Mouse (Mus musculus) lung, postnatal 0 days (tissue): Measurements from ENCODE around the gene Arf1. TPM values are rescaled to one million over a fixed set of nuclear protein-coding genes. Genes with fewer than 3 reads are reported as not detected.

Source experiments
- ATAC-seq: fragments of 200-750 bp; cut with Nextera tagmentation; 2 replicates; pipeline ENCODE4 v1.8.0; 2017; ENCODE audit warnings: moderate library complexity
- DNase-seq: peaks from one replicate; pipeline ENCODE4 v3.0.0-alpha.2; 2016; ENCODE audit warnings: low spot score
- H3K27ac ChIP-seq: fragments of 300-500 bp; sonication (generic); 2 replicates; pipeline ENCODE4 v1.5.1; 2014; ENCODE audit warnings: antibody characterized with exemption, mild to moderate bottlenecking, low read length, mixed read lengths
- H3K27me3 ChIP-seq: fragments of 300-500 bp; sonication (generic); replicated peaks from 2 replicates; pipeline ENCODE4 v1.6.1; 2014; ENCODE audit warnings: low read length, mixed read lengths; ENCODE audit not compliant: insufficient read depth
- H3K36me3 ChIP-seq: fragments of 300-500 bp; sonication (generic); 2 replicates; pipeline ENCODE4 v1.6.1; 2014; ENCODE audit warnings: low read length, mixed read lengths; ENCODE audit not compliant: insufficient read depth
- H3K4me1 ChIP-seq: fragments of 300-500 bp; sonication (generic); 2 replicates; pipeline ENCODE4 v1.6.1; 2014; ENCODE audit warnings: antibody characterized with exemption, low read depth, low read length, mixed read lengths; ENCODE audit not compliant: insufficient read depth
- H3K4me2 ChIP-seq: fragments of 300-500 bp; sonication (generic); replicated peaks from 2 replicates; pipeline ENCODE4 v1.6.1; 2014; ENCODE audit warnings: low read depth, mild to moderate bottlenecking, low read length, moderate library complexity, mixed read lengths
- H3K4me3 ChIP-seq: fragments of 300-500 bp; sonication (generic); 2 replicates; pipeline ENCODE4 v1.5.1; 2014; ENCODE audit warnings: low read depth, low read length
- H3K9ac ChIP-seq: fragments of 300-500 bp; sonication (generic); replicated peaks from 2 replicates; pipeline ENCODE4 v1.6.1; 2014; ENCODE audit warnings: low read depth, mild to moderate bottlenecking
- H3K9me3 ChIP-seq: fragments of 300-500 bp; sonication (generic); 2 replicates; pipeline ENCODE4 v1.6.1; 2016; ENCODE audit warnings: low read length, mixed read lengths
- CTCF ChIP-seq: IDR thresholded peaks from 2 replicates; pipeline ENCODE4 v1.5.1; 2016; ENCODE audit warnings: antibody characterized with exemption, mild to moderate bottlenecking
- EP300 ChIP-seq: IDR thresholded peaks from 2 replicates; pipeline ENCODE4 v1.6.1; 2016; ENCODE audit warnings: antibody characterized with exemption, mild to moderate bottlenecking, control low read depth
- WGBS: fragments of 180-500 bp; shearing (Covaris S2); extraction: QIAGEN DNeasy Blood & Tissue Kit; methylation state at CpG from one replicate; pipeline ENCODE4 v1.1.7; 2014; 5-methylcytosine and 5-hydroxymethylcytosine counted together
- polyA plus RNA-seq: library from polyadenylated mRNA; unstranded; fragments of >200 nt; fragmentation: Nextera tagmentation; extraction: Ambion mirVana; gene quantifications from 2 replicates; pipeline ENCODE4 v1.2.1, GENCODE M21; 2015

Gene Arf1
- polyA plus RNA-seq, 1 experiment from 2014 or later, result 647 TPM

DNA sequence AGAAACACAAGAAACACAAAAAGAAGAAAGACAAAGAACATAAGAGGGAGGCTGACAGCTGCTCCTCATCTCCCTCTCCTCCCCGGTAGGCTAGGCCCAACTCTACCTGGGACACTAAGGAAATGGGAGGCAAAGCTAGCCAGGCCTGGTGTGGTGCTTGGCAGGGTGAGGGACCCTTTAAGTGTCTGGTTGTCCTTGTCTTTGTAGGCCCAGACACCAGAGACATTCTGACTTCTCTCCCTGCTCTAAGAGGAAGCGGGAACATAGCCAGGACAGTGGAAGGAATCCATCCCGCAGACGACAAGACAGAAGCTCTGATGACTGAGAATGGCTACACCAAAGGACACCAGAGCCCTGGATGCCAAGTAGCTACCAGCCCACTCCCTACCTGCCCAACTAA, 18.1 kb downstream of the Arf1 start:
- no peak overlapping the region for H3K9ac ChIP-seq
- no peak overlapping the region for H3K4me3 ChIP-seq
- H3K27me3 ChIP-seq, result no peaks in the 10 kb centered on the region
- no peak overlapping the region for H3K27ac ChIP-seq
- WGBS, result 71% methylated on average over 4 of the region's 4 CpGs
- DNase-seq (no peak), ATAC-seq (no peak)
- H3K36me3 ChIP-seq, result peaks cover 24% of the 10 kb centered on the region; the same call in 1 of the 2 replicates
- H3K4me1 ChIP-seq, result peaks cover 5% of the 10 kb centered on the region; the same call in 1 of the 2 replicates
- no peak for TF ChIP-seq EP300
- no peak for TF ChIP-seq CTCF
- no peaks in the 10 kb centered on the region for H3K9me3 ChIP-seq
- no peak overlapping the region for H3K4me2 ChIP-seq

- H3K27ac ChIP-seq, result 0 out of 2 replicates have a peak overlapping the region, but pooled peaks have one; percentile 97
- TF ChIP-seq EP300, result no peak
- no peak for TF ChIP-seq CTCF
- H3K4me3 ChIP-seq, result no peak overlapping the region
- H3K4me1 ChIP-seq, result peaks cover 5% of the 10 kb centered on the region; the same call in 1 of the 2 replicates
- no peak for DNase-seq
- 54% methylated on average over 5 of the region's 5 CpGs for WGBS
- H3K27me3 ChIP-seq, result no peaks in the 10 kb centered on the region
- H3K9ac ChIP-seq, result no peak overlapping the region
- H3K4me2 ChIP-seq, result 0 out of 2 replicates have a peak overlapping the region, but pooled peaks have one; percentile 84
- no peak for ATAC-seq
- peaks cover 24% of the 10 kb centered on the region; the same call in 1 of the 2 replicates for H3K36me3 ChIP-seq
- H3K9me3 ChIP-seq, result no peaks in the 10 kb centered on the region
Measured at GRCm38 (mm10) chr11:59209580-59209979, 18.5 kb downstream of the Arf1 start.

DNA sequence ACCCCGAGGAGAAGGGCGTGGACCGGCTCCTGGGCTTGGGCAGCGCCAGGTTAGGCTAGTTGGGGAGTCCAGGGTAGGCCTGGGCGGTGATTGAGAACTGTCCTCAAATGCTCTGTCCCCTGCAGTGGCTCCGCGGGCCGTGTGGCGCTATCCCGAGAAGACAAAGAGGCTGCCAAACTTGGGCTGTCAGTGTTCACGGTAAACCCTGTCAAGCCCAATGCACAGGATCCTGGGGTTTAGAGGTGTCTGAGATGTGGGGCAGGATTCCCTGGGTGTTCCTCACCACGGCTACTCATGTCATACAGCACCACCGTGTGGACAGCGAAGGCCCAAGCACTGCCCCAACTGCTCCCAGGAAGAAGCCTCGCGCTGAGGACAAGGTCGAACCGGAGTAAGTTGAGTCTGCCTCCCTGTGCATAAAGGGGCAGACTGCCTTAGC, 19.0 kb downstream of the Arf1 start:
- H3K9me3 ChIP-seq, result no peaks in the 10 kb centered on the region
- peak; percentile 77 for ATAC-seq
- H3K36me3 ChIP-seq, result peaks cover 24% of the 10 kb centered on the region; the same call in 1 of the 2 replicates
- peak; percentile 90 for DNase-seq
- no peak for TF ChIP-seq EP300
- peak; percentile 83 for TF ChIP-seq CTCF
- peaks cover 5% of the 10 kb centered on the region; the same call in 1 of the 2 replicates for H3K4me1 ChIP-seq
- peak overlapping the region; percentile 97 for H3K27ac ChIP-seq
- H3K27me3 ChIP-seq, result no peaks in the 10 kb centered on the region
- peak overlapping the region; percentile 84 for H3K4me2 ChIP-seq
- peak overlapping the region; percentile 87 for H3K9ac ChIP-seq
- WGBS, result 2% methylated on average over 18 of the region's 18 CpGs
- H3K4me3 ChIP-seq, result peak overlapping the region; percentile 89

DNA sequence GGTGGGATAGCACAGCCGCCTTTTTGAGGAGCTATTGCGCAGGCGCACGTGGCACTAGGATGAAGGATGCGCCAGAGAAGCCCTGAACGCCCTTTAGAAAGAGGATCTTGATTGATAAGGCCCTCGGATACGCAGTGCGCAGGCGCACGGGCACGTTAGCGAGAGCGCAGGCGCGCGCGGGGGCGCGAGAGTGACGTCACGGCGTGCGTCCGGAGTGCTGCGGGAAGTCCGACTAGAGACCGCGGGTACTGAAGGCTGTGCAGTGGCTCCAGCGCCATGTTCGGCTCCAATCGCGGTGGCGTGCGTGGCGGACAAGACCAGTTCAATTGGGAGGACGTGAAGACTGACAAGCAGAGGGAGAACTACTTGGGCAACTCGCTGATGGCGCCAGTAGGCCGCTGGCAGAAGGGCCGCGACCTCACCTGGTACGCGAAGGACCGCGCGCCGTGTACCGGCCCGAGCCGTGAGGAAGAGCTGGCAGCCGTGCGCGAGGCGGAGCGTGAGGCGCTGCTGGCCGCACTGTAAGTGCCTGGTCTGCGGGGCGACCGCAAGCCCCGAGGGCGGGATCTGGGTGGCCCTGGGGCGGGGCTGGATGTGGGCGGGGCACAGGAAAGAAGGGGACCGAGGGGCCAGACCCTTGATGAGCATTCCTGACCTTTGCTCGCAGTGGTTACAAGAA, 19.8 kb downstream of the Arf1 start, which contains the start of gene 2310033P09Rik:
TSS of gene 2310033P09Rik (plus strand) at position 169 of the 679 bp plus-strand sequence.
- ATAC-seq (peak; percentile 90), DNase-seq (peak; percentile 96)
- under 1% methylated on average over 64 of the region's 67 CpGs for WGBS

GRCm38 (mm10) chr11:59202081-59202995, 25.7 kb downstream of the Arf1 start, which contains the start of gene Mrpl55:
TSS of gene Mrpl55 (plus strand) at chr11:59202486.
- H3K4me1 ChIP-seq, result peaks cover 5% of the 10 kb centered on the region; the same call in 1 of the 2 replicates
- no peaks in the 10 kb centered on the region for H3K9me3 ChIP-seq
- ATAC-seq (peak; percentile 96), DNase-seq (peak; percentile 96)
- peak within 1 kb of the TSS; percentile 80 for H3K4me2 ChIP-seq
- H3K27me3 ChIP-seq, result no peaks in the 10 kb centered on the region
- 0 out of 2 replicates have a peak, but pooled peaks have one; percentile 5 for TF ChIP-seq EP300
- TF ChIP-seq CTCF, result 0 out of 2 replicates have a peak, but pooled peaks have one; percentile 9
- H3K4me3 ChIP-seq, result peak within 1 kb of the TSS; percentile 85
- 0 out of 2 replicates have a peak, but pooled peaks cover 13% of the 10 kb centered on the region for H3K36me3 ChIP-seq
- peak within 1 kb of the TSS; percentile 87 for H3K27ac ChIP-seq
- H3K9ac ChIP-seq, result peak within 1 kb of the TSS; percentile 77
- WGBS, result under 1% methylated on average over 63 of the region's 63 CpGs

More for the DNA sequence above, 19.8 kb downstream of the Arf1 start, which contains the start of gene 2310033P09Rik:
- Histone ChIP-seq H3K27me3 (no peaks in the 10 kb centered on the region), H3K4me3 (peak within 1 kb of the TSS; percentile 89), H3K9ac (peak within 1 kb of the TSS; percentile 87), H3K27ac (peak within 1 kb of the TSS; percentile 97), H3K4me1 (peaks cover 5% of the 10 kb centered on the region; the same call in 1 of the 2 replicates), H3K36me3 (peaks cover 24% of the 10 kb centered on the region; the same call in 1 of the 2 replicates), H3K4me2 (peak within 1 kb of the TSS; percentile 84), H3K9me3 (no peaks in the 10 kb centered on the region)
- TF ChIP-seq CTCF, result no peak; the same call in 1 of the 2 replicates
- no peak for TF ChIP-seq EP300
